ENCODE assay signal across 13 mouse cellular contexts in genomic region chr7:73505266-73505665, GRCm38 (mm10).
"Had no signal": no experiment of that assay in that cellular context is flagged by ENCODE, and none has a peak within 500 bp of the region (broad histone marks: within the 10 kb centered on the region; RNA-seq: fewer than 3 reads in every experiment).

No protein-coding gene starts in this region.

- H3K27ac ChIP-seq: kidney, postnatal 0 days; limb, embryonic 10.5 days; liver, embryonic 15.5 days; midbrain, embryonic 15.5 days; neural tube, embryonic 12.5 days had no signal

- H3K4me3 ChIP-seq: limb, embryonic 10.5 days; liver, embryonic 15.5 days; midbrain, embryonic 15.5 days; neural tube, embryonic 12.5 days had no signal

- H3K9ac ChIP-seq: liver, embryonic 15.5 days; midbrain, embryonic 15.5 days; neural tube, embryonic 12.5 days had no signal

- H3K4me2 ChIP-seq: liver, embryonic 11.5 days; liver, embryonic 15.5 days; midbrain, embryonic 15.5 days; neural tube, embryonic 12.5 days had no signal

- H3K4me1 ChIP-seq: limb, embryonic 10.5 days; liver, embryonic 15.5 days; midbrain, embryonic 15.5 days; neural tube, embryonic 12.5 days had no signal

- H3K27me3 ChIP-seq: liver, embryonic 15.5 days; midbrain, embryonic 15.5 days; neural tube, embryonic 12.5 days had no signal

- H3K9me3 ChIP-seq: limb, embryonic 10.5 days; liver, embryonic 15.5 days; midbrain, embryonic 15.5 days; neural tube, embryonic 12.5 days had no signal

- DNase-seq: kidney, adult 11 months; kidney, adult 9 months; kidney, postnatal 36 days; layer of hippocampus, adult 9-11 months; spleen, adult 18-20 months; thymus, adult 18-20 months; thymus, postnatal 14 days had no signal
